Mouse (Mus musculus) ES-E14 (cell line): ENCODE measurements around the gene Ucma.

ENCODE experiments used
- CHD2 ChIP-seq: IDR thresholded peaks from 2 replicates; pipeline ENCODE4 v1.6.1; 2014; ENCODE audit warnings: mild to moderate bottlenecking, low read depth, low read length, inconsistent platforms
- MAFK ChIP-seq: IDR thresholded peaks from 2 replicates; pipeline ENCODE4 v1.6.1; 2014; ENCODE audit warnings: mild to moderate bottlenecking, low read depth, low read length, inconsistent platforms; ENCODE audit not compliant: insufficient read depth
- ZNF384 ChIP-seq: IDR thresholded peaks from 2 replicates; pipeline ENCODE4 v1.6.1; 2012; ENCODE audit warnings: low read depth, low read length, inconsistent platforms

DNA sequence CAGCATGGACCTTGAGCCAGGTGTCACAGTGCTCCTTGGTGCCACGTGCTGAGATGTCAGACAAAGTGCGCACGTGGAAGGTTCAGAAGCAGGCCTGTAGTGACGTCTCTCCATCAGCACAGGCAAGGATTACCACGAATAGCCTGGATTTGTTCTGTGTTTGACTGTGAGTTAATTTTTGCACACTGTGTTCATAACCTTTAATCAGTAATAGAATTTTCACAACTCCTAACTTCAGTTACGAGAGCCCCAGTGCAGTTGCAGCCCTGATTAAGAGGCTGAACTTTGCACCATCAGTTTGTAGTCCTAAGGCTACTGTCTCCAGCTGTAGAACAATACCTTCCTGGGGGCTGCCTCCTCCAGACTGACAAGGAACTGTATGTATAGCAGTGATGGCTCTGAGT is 20.5 kb downstream of the Ucma start:
- TF ChIP-seq CHD2 (no peak), ZNF384 (no peak), MAFK (no peak)
